ENCODE assay signal across 15 mouse cellular contexts in genomic region chr8:124944406-124944805, GRCm38 (mm10). TPM values are rescaled to one million over a fixed set of nuclear protein-coding genes. Genes with fewer than 3 reads are reported as not detected.
DNase-seq lines count a peak whose midpoint lies in the region; ATAC-seq lines count a peak whose summit lies in the region.
"Had no signal": no experiment of that assay in that cellular context is flagged by ENCODE, and none has a peak within 500 bp of the region (broad histone marks: within the 10 kb centered on the region; RNA-seq: fewer than 3 reads in every experiment).

No protein-coding gene starts in this region.

- peak overlapping the region; percentile 92 for H3K4me2 ChIP-seq in heart, embryonic 13.5 days
- H3K4me2 ChIP-seq in midbrain, embryonic 11.5 days, result no peak overlapping the region
- H3K4me2 ChIP-seq in midbrain, embryonic 16.5 days (ENCODE audit: low read length), result no peak overlapping the region
- H3K4me2 ChIP-seq in midbrain, embryonic 13.5 days (replicated peaks), result 0 out of 2 replicates have a peak overlapping the region, but pooled peaks have one; percentile 11
- H3K4me2 ChIP-seq: forebrain, embryonic 13.5 days; limb, embryonic 12.5 days; stomach, embryonic 15.5 days had no signal

- no peak overlapping the region for H3K4me3 ChIP-seq in heart, embryonic 13.5 days
- no peak overlapping the region for H3K4me3 ChIP-seq in midbrain, embryonic 11.5 days (ENCODE audit: low read depth, low read length)
- no peak overlapping the region for H3K4me3 ChIP-seq in midbrain, embryonic 16.5 days (ENCODE audit: low read depth, low read length)
- no peak overlapping the region for H3K4me3 ChIP-seq in midbrain, embryonic 13.5 days (replicated peaks)
- H3K4me3 ChIP-seq: forebrain, embryonic 13.5 days; limb, embryonic 12.5 days; stomach, embryonic 15.5 days had no signal

- no peak overlapping the region for H3K27ac ChIP-seq in heart, embryonic 13.5 days (replicated peaks)
- H3K27ac ChIP-seq in midbrain, embryonic 11.5 days (ENCODE audit: low read depth, low read length), result no peak overlapping the region
- H3K27ac ChIP-seq in midbrain, embryonic 16.5 days (ENCODE audit: low read length), result no peak overlapping the region
- no peak overlapping the region for H3K27ac ChIP-seq in midbrain, embryonic 13.5 days
- H3K27ac ChIP-seq: forebrain, embryonic 13.5 days; limb, embryonic 12.5 days; liver, embryonic 14.5 days; stomach, embryonic 15.5 days had no signal

- DNase-seq in cerebellum, adult 9-10 months, result peak; percentile 13
- no peak for DNase-seq in cerebellum, adult 9-11 months
- DNase-seq in heart, postnatal 14 days, result no peak
- DNase-seq in midbrain, embryonic 11.5 days (ENCODE audit: low spot score, missing footprints), result peak; percentile 79
- DNase-seq in right cerebral cortex, postnatal 25 days, result no peak
- DNase-seq: spleen, adult 18-20 months; thymus, adult 2 months had no signal

- H3K4me1 ChIP-seq in heart, embryonic 13.5 days, result peaks cover 67% of the 10 kb centered on the region
- H3K4me1 ChIP-seq in midbrain, embryonic 11.5 days (ENCODE audit: control insufficient read depth, insufficient read depth, low read length), result peaks cover 20% of the 10 kb centered on the region
- H3K4me1 ChIP-seq in midbrain, embryonic 16.5 days (ENCODE audit: control insufficient read depth, insufficient read depth, low read length), result peaks cover 31% of the 10 kb centered on the region
- H3K4me1 ChIP-seq in midbrain, embryonic 13.5 days (replicated peaks), result peaks cover 45% of the 10 kb centered on the region

- H3K27me3 ChIP-seq in heart, embryonic 13.5 days (replicated peaks), result no peaks in the 10 kb centered on the region
- no peaks in the 10 kb centered on the region for H3K27me3 ChIP-seq in midbrain, embryonic 11.5 days (ENCODE audit: control insufficient read depth, insufficient read depth, low read length)
- no peaks in the 10 kb centered on the region for H3K27me3 ChIP-seq in midbrain, embryonic 16.5 days (ENCODE audit: control insufficient read depth, insufficient read depth, low read depth, low read length)
- H3K27me3 ChIP-seq in midbrain, embryonic 13.5 days, result no peaks in the 10 kb centered on the region
- H3K27me3 ChIP-seq: forebrain, embryonic 13.5 days; hindbrain, embryonic 13.5 days; limb, embryonic 12.5 days; stomach, embryonic 15.5 days had no signal

- H3K9ac ChIP-seq in heart, embryonic 13.5 days, result peak overlapping the region; percentile 97; the same call in 1 of the 2 replicates
- H3K9ac ChIP-seq in midbrain, embryonic 11.5 days (ENCODE audit: low read length), result no peak overlapping the region
- H3K9ac ChIP-seq in midbrain, embryonic 16.5 days (ENCODE audit: low read depth, low read length), result no peak overlapping the region
- no peak overlapping the region for H3K9ac ChIP-seq in midbrain, embryonic 13.5 days (replicated peaks)
- H3K9ac ChIP-seq: forebrain, embryonic 13.5 days; limb, embryonic 12.5 days; liver, embryonic 14.5 days; stomach, embryonic 15.5 days had no signal

- 67% methylated on average over 7 of the region's 7 CpGs for WGBS in heart, embryonic 13.5 days
- 58% methylated on average over 7 of the region's 7 CpGs for WGBS in midbrain, embryonic 11.5 days
- 59% methylated on average over 7 of the region's 7 CpGs for WGBS in midbrain, embryonic 16.5 days
- 66% methylated on average over 7 of the region's 7 CpGs for WGBS in midbrain, embryonic 13.5 days

- no peak for ATAC-seq in heart, embryonic 13.5 days (ENCODE audit: extremely low read depth, insufficient number of reproducible peaks, low FRiP score, low TSS enrichment)
- ATAC-seq in midbrain, embryonic 11.5 days (ENCODE audit: low FRiP score), result no peak
- ATAC-seq in midbrain, embryonic 16.5 days, result no peak
- ATAC-seq in midbrain, embryonic 13.5 days, result no peak
- ATAC-seq: forebrain, embryonic 13.5 days had no signal

- intact Hi-C loops in heart, postnatal 14 days (cut with DNase I), result loop anchor here (2.0 kb wide), 1 partner anchor 18 kb away; no protein-coding TSS in a partner anchor

- no peaks in the 10 kb centered on the region for H3K9me3 ChIP-seq in heart, embryonic 13.5 days
- H3K9me3 ChIP-seq in midbrain, embryonic 11.5 days (ENCODE audit: control insufficient read depth, low read length), result no peaks in the 10 kb centered on the region
- H3K9me3 ChIP-seq in midbrain, embryonic 16.5 days (replicated peaks; ENCODE audit: control insufficient read depth, low read length, poor library complexity, severe bottlenecking), result no peaks in the 10 kb centered on the region
- H3K9me3 ChIP-seq in midbrain, embryonic 13.5 days, result no peaks in the 10 kb centered on the region
- H3K9me3 ChIP-seq: forebrain, embryonic 13.5 days; hindbrain, embryonic 13.5 days; limb, embryonic 12.5 days; stomach, embryonic 15.5 days had no signal

- peaks cover 30% of the 10 kb centered on the region for H3K36me3 ChIP-seq in heart, embryonic 13.5 days
- peaks cover 2% of the 10 kb centered on the region; the same call in 1 of the 2 replicates for H3K36me3 ChIP-seq in midbrain, embryonic 11.5 days (ENCODE audit: control insufficient read depth, insufficient read depth, low read length)
- no peaks in the 10 kb centered on the region for H3K36me3 ChIP-seq in midbrain, embryonic 16.5 days (ENCODE audit: control insufficient read depth, insufficient read depth, low read length)
- peaks cover 12% of the 10 kb centered on the region; the same call in 1 of the 2 replicates for H3K36me3 ChIP-seq in midbrain, embryonic 13.5 days

RNA-seq across cellular contexts. Expression of gene Egln1, which starts 4.7 kb away (rescaled TPM):
- polyA plus RNA-seq in heart, embryonic 13.5 days (2015; fragmentation: Nextera tagmentation; extraction: Ambion mirVana), result 13.5 and 15.0 TPM in 2 replicates
- 100 to 1,000 TPM; 178 to 190 TPM for total RNA-seq in heart, postnatal 14 days (2021)
- 18.5 and 21.0 TPM in 2 replicates for polyA plus RNA-seq in midbrain, embryonic 11.5 days (2014; fragmentation: Nextera tagmentation; extraction: Ambion mirVana)
- 15.6 and 17.8 TPM in 2 replicates for polyA plus RNA-seq in midbrain, embryonic 16.5 days (2015; fragmentation: Nextera tagmentation; extraction: Ambion mirVana)
- polyA plus RNA-seq in midbrain, embryonic 13.5 days (2015; fragmentation: Nextera tagmentation; extraction: Ambion mirVana), result 18.0 TPM in 2 replicates

RNA-seq across cellular contexts. Expression of gene Sprtn, which starts 46.7 kb away (rescaled TPM):
- polyA plus RNA-seq in heart, embryonic 13.5 days (2015; fragmentation: Nextera tagmentation; extraction: Ambion mirVana), result 6.8 and 7.1 TPM in 2 replicates
- 10 to 100 TPM; 14.2 to 15.1 TPM for total RNA-seq in heart, postnatal 14 days (2021)
- 12.5 and 14.1 TPM in 2 replicates for polyA plus RNA-seq in midbrain, embryonic 11.5 days (2014; fragmentation: Nextera tagmentation; extraction: Ambion mirVana)
- polyA plus RNA-seq in midbrain, embryonic 16.5 days (2015; fragmentation: Nextera tagmentation; extraction: Ambion mirVana), result 9.0 and 9.4 TPM in 2 replicates
- polyA plus RNA-seq in midbrain, embryonic 13.5 days (2015; fragmentation: Nextera tagmentation; extraction: Ambion mirVana), result 11.5 and 14.1 TPM in 2 replicates

RNA-seq across cellular contexts. Expression of gene Exoc8, which starts 46.9 kb away (rescaled TPM):
- polyA plus RNA-seq in heart, embryonic 13.5 days (2015; fragmentation: Nextera tagmentation; extraction: Ambion mirVana), result 5.9 and 6.2 TPM in 2 replicates
- 10 to 100 TPM; 19.7 to 20.2 TPM for total RNA-seq in heart, postnatal 14 days (2021)
- 7.1 and 7.2 TPM in 2 replicates for polyA plus RNA-seq in midbrain, embryonic 11.5 days (2014; fragmentation: Nextera tagmentation; extraction: Ambion mirVana)
- polyA plus RNA-seq in midbrain, embryonic 16.5 days (2015; fragmentation: Nextera tagmentation; extraction: Ambion mirVana), result 14.1 and 15.3 TPM in 2 replicates
- 11.8 and 14.4 TPM in 2 replicates for polyA plus RNA-seq in midbrain, embryonic 13.5 days (2015; fragmentation: Nextera tagmentation; extraction: Ambion mirVana)

Comparison
In these comparisons a context has a peak if more than half of its experiments do, and no peak if none do; other contexts are left out.
1. DNase-seq: peak in cerebellum, adult 9-10 months (single experiment) and midbrain, embryonic 11.5 days (single experiment); none in cerebellum, adult 9-11 months (single experiment), heart, postnatal 14 days (0 of 2) and right cerebral cortex, postnatal 25 days (single experiment).
2. H3K4me2 ChIP-seq: peak in heart, embryonic 13.5 days (single experiment) and midbrain, embryonic 13.5 days (single experiment); none in midbrain, embryonic 11.5 days (single experiment) and midbrain, embryonic 16.5 days (single experiment).